Mouse (Mus musculus) midbrain, postnatal 0 days (tissue): ENCODE data around the gene Gstp1. TPM values are rescaled to one million over a fixed set of nuclear protein-coding genes. Genes with fewer than 3 reads are reported as not detected.

Experiments used
- ATAC-seq: fragments of 200-750 bp; cut with Nextera tagmentation; 2 replicates; pipeline ENCODE4 v1.8.0; 2017; ENCODE audit warnings: moderate number of reproducible peaks, mild to moderate bottlenecking, moderate TSS enrichment, moderate library complexity; ENCODE audit not compliant: low FRiP score
- DNase-seq: peaks from one replicate; pipeline ENCODE4 v3.0.0-alpha.2; 2015; ENCODE audit warnings: low spot score
- H3K27ac ChIP-seq: fragments of 300-500 bp; sonication (generic); 2 replicates; pipeline ENCODE4 v1.5.1; 2014; ENCODE audit warnings: low read depth, mild to moderate bottlenecking, low read length, mixed read lengths
- H3K27me3 ChIP-seq: fragments of 300-500 bp; sonication (generic); 2 replicates; pipeline ENCODE4 v1.6.1; 2014; ENCODE audit warnings: low read length, control low read depth, mixed read lengths; ENCODE audit not compliant: insufficient read depth
- H3K36me3 ChIP-seq: fragments of 300-500 bp; sonication (generic); 2 replicates; pipeline ENCODE4 v1.6.1; 2014; ENCODE audit warnings: low read length, control low read depth, mixed read lengths; ENCODE audit not compliant: insufficient read depth
- H3K4me1 ChIP-seq: fragments of 300-500 bp; sonication (generic); 2 replicates; pipeline ENCODE4 v1.6.1; 2014; ENCODE audit warnings: mild to moderate bottlenecking, control low read depth, antibody characterized with exemption, low read length, mixed read lengths; ENCODE audit not compliant: insufficient read depth
- H3K4me2 ChIP-seq: fragments of 300-500 bp; sonication (generic); 2 replicates; pipeline ENCODE4 v1.6.1; 2014; ENCODE audit warnings: low read depth, mild to moderate bottlenecking, low read length, mixed read lengths; ENCODE audit not compliant: poor library complexity, severe bottlenecking
- H3K4me3 ChIP-seq: fragments of 300-500 bp; sonication (generic); 2 replicates; pipeline ENCODE4 v1.5.1; 2014; ENCODE audit warnings: low read depth, mild to moderate bottlenecking, low read length, moderate library complexity
- H3K9ac ChIP-seq: fragments of 300-500 bp; sonication (generic); replicated peaks from 2 replicates; pipeline ENCODE4 v1.6.1; 2014; ENCODE audit warnings: mild to moderate bottlenecking, low read length, moderate library complexity, mixed read lengths; ENCODE audit not compliant: poor library complexity, severe bottlenecking
- H3K9me3 ChIP-seq: fragments of 300-500 bp; sonication (generic); 2 replicates; pipeline ENCODE4 v1.6.1; 2016; ENCODE audit warnings: low read length, control low read depth
- CTCF ChIP-seq: IDR thresholded peaks from 2 replicates; pipeline ENCODE4 v1.5.1; 2016; ENCODE audit warnings: antibody characterized with exemption, mild to moderate bottlenecking
- WGBS: fragments of 180-500 bp; shearing (Covaris S2); extraction: QIAGEN DNeasy Blood & Tissue Kit; methylation state at CpG from one replicate; pipeline ENCODE4 v1.1.7; 2014; 5-methylcytosine and 5-hydroxymethylcytosine counted together
- polyA plus RNA-seq: library from polyadenylated mRNA; unstranded; fragments of >200 nt; fragmentation: Nextera tagmentation; extraction: Ambion mirVana; gene quantifications from 2 replicates; pipeline ENCODE4 v1.2.1, GENCODE M21; 2015
- total RNA-seq: library from RNA; depleted of rRNA; stranded (reverse); fragments of >200 nt; gene quantifications from 2 replicates; pipeline ENCODE4 v1.2.3, GENCODE M21; 2014

Gene Gstp1
- total and polyA plus RNA-seq, 2 experiments from 2014 or later = 350 to 665 TPM

- H3K9me3 ChIP-seq = no peaks in the 10 kb centered on the region
- no peak overlapping the region for H3K9ac ChIP-seq
- no peaks in the 10 kb centered on the region for H3K4me1 ChIP-seq
- no peak overlapping the region for H3K27ac ChIP-seq
- TF ChIP-seq CTCF = no peak
- H3K4me2 ChIP-seq = no peak overlapping the region
- ATAC-seq = no peak
- no peaks in the 10 kb centered on the region for H3K36me3 ChIP-seq
- WGBS = 90% methylated on average over 5 of the region's 5 CpGs
- DNase-seq = no peak
- H3K27me3 ChIP-seq = no peaks in the 10 kb centered on the region
- no peak overlapping the region for H3K4me3 ChIP-seq
Observed at GRCm38 (mm10) chr19:4058581-4058980, 20.8 kb upstream of the Gstp1 start.

GRCm38 (mm10) chr19:4057962-4058361, 20.2 kb upstream of the Gstp1 start:
- Histone ChIP-seq H3K4me1 (no peaks in the 10 kb centered on the region), H3K27ac (no peak overlapping the region), H3K36me3 (no peaks in the 10 kb centered on the region), H3K4me2 (no peak overlapping the region), H3K4me3 (no peak overlapping the region), H3K9ac (no peak overlapping the region), H3K9me3 (no peaks in the 10 kb centered on the region), H3K27me3 (no peaks in the 10 kb centered on the region)
- DNase-seq (no peak), ATAC-seq (no peak)
- WGBS = 95% methylated on average over 7 of the region's 7 CpGs
- TF ChIP-seq CTCF = no peak

GRCm38 (mm10) chr19:4057389-4057788, 19.6 kb upstream of the Gstp1 start:
- H3K4me3 ChIP-seq = no peak overlapping the region
- H3K4me2 ChIP-seq = no peak overlapping the region
- no peak overlapping the region for H3K9ac ChIP-seq
- H3K4me1 ChIP-seq = no peaks in the 10 kb centered on the region
- DNase-seq (no peak), ATAC-seq (no peak)
- H3K27me3 ChIP-seq = no peaks in the 10 kb centered on the region
- TF ChIP-seq CTCF = no peak
- H3K36me3 ChIP-seq = no peaks in the 10 kb centered on the region
- no peaks in the 10 kb centered on the region for H3K9me3 ChIP-seq
- no peak overlapping the region for H3K27ac ChIP-seq
- 85% methylated on average over 13 of the region's 13 CpGs for WGBS

GRCm38 (mm10) chr19:4056727-4057126, 18.9 kb upstream of the Gstp1 start:
- H3K27me3 ChIP-seq = no peaks in the 10 kb centered on the region
- no peak overlapping the region for H3K9ac ChIP-seq
- TF ChIP-seq CTCF = no peak
- 44% methylated on average over 4 of the region's 4 CpGs for WGBS
- H3K27ac ChIP-seq = no peak overlapping the region
- DNase-seq (no peak), ATAC-seq (no peak)
- no peaks in the 10 kb centered on the region for H3K36me3 ChIP-seq
- no peak overlapping the region for H3K4me3 ChIP-seq
- H3K9me3 ChIP-seq = no peaks in the 10 kb centered on the region
- no peak overlapping the region for H3K4me2 ChIP-seq
- H3K4me1 ChIP-seq = no peaks in the 10 kb centered on the region

- Histone ChIP-seq H3K9ac (no peak overlapping the region), H3K27me3 (no peaks in the 10 kb centered on the region), H3K4me2 (no peak overlapping the region), H3K36me3 (no peaks in the 10 kb centered on the region), H3K9me3 (no peaks in the 10 kb centered on the region), H3K27ac (no peak overlapping the region), H3K4me3 (no peak overlapping the region), H3K4me1 (no peaks in the 10 kb centered on the region)
- no peak for DNase-seq
- no peak for ATAC-seq
- no peak for TF ChIP-seq CTCF
- 63% methylated on average over 15 of the region's 15 CpGs for WGBS
Observed at GRCm38 (mm10) chr19:4055947-4056693, 18.3 kb upstream of the Gstp1 start.

- Histone ChIP-seq H3K4me1 (no peaks in the 10 kb centered on the region), H3K36me3 (no peaks in the 10 kb centered on the region), H3K27me3 (no peaks in the 10 kb centered on the region), H3K4me3 (no peak overlapping the region), H3K27ac (no peak overlapping the region), H3K9me3 (no peaks in the 10 kb centered on the region), H3K9ac (no peak overlapping the region), H3K4me2 (no peak overlapping the region)
- no peak for ATAC-seq
- no peak for TF ChIP-seq CTCF
- DNase-seq = no peak
- 71% methylated on average over 8 of the region's 8 CpGs for WGBS
Observed at GRCm38 (mm10) chr19:4055216-4055946, 17.6 kb upstream of the Gstp1 start.
